Mouse (Mus musculus): ENCODE results near the gene Unc80. TPM values are rescaled to one million over a fixed set of nuclear protein-coding genes. Genes with fewer than 3 reads are reported as not detected.
A peak's percentile ranks its signal among the peaks of the same experiment; 100 is the strongest.

Gene Unc80
- polyA plus RNA-seq, 1 experiment from 2014 or later = 0.01 TPM

DNA sequence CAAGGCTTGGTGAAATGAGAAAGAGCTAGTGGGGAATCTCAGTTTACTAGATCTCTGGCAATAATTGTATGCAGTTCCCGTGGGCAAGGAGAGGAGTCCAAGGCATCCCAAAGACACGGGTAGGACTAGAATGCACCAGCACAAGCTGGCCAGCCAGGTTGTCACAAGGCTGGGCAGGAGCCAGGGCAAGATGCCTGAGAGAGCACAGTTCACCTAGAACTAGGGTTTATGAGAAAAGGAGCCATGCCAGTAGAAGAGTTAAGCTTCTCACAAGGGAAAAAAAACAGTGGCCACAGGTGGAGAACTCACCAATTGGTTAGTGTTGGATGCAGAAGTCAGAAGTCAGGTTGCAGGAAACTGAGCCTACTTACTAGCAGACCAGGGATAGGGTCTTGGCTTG, 18.7 kb upstream of the Unc80 start:
- H3K27ac ChIP-seq = no peak overlapping the region
- H3K4me2 ChIP-seq (ENCODE audit: low read length) = no peak overlapping the region
- H3K9me3 ChIP-seq (replicated peaks; ENCODE audit: low read length) = no peaks in the 10 kb centered on the region
- 67% methylated on average over 2 of the region's 2 CpGs for WGBS
- H3K9ac ChIP-seq (ENCODE audit: low read depth, low read length) = no peak overlapping the region
- H3K4me3 ChIP-seq (replicated peaks; ENCODE audit: low read depth, low read length) = no peak overlapping the region
- H3K27me3 ChIP-seq (ENCODE audit: insufficient read depth, low read length) = no peaks in the 10 kb centered on the region
- no peak for TF ChIP-seq CTCF (IDR thresholded peaks at IDR 0.05; ENCODE audit: low read depth)
- no peaks in the 10 kb centered on the region for H3K36me3 ChIP-seq (ENCODE audit: insufficient read depth, low read length)
- DNase-seq (ENCODE audit: low spot score) (no peak), ATAC-seq (replicated peaks; ENCODE audit: low FRiP score, low read depth) (no peak)
- H3K4me1 ChIP-seq (replicated peaks; ENCODE audit: insufficient read depth, low read length) = no peaks in the 10 kb centered on the region

DNA sequence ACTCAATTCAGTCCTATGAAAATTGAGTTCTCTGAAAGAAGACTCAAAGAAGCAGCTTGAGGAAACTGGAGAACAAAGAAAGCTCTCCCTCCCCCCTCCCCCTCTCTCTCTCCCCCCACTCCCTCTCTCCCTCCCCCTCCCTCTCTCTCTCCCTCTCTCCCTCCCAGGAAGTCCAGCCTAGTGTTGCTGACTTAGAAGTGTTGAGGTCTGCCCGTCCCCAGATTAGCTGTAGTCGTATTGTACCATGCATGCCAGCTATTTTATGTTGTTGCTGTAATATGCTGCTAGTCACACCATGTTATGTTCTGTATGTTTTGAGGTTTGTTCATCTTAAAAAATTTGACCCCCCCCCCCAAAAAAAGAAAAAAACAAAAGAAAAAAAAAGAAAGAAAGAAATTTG, 11.6 kb upstream of the Unc80 start:
- no peak for DNase-seq (ENCODE audit: low spot score)
- ATAC-seq (replicated peaks; ENCODE audit: low FRiP score, low read depth) = no peak
- Histone ChIP-seq H3K4me2 (ENCODE audit: low read length) (no peak overlapping the region), H3K9ac (ENCODE audit: low read depth, low read length) (no peak overlapping the region), H3K4me3 (replicated peaks; ENCODE audit: low read depth, low read length) (no peak overlapping the region), H3K4me1 (replicated peaks; ENCODE audit: insufficient read depth, low read length) (no peaks in the 10 kb centered on the region), H3K9me3 (replicated peaks; ENCODE audit: low read length) (no peaks in the 10 kb centered on the region), H3K27ac (no peak overlapping the region), H3K36me3 (ENCODE audit: insufficient read depth, low read length) (no peaks in the 10 kb centered on the region), H3K27me3 (ENCODE audit: insufficient read depth, low read length) (no peaks in the 10 kb centered on the region)
- WGBS = 15% methylated on average over 2 of the region's 2 CpGs
- no peak for TF ChIP-seq CTCF (IDR thresholded peaks at IDR 0.05; ENCODE audit: low read depth)

DNA sequence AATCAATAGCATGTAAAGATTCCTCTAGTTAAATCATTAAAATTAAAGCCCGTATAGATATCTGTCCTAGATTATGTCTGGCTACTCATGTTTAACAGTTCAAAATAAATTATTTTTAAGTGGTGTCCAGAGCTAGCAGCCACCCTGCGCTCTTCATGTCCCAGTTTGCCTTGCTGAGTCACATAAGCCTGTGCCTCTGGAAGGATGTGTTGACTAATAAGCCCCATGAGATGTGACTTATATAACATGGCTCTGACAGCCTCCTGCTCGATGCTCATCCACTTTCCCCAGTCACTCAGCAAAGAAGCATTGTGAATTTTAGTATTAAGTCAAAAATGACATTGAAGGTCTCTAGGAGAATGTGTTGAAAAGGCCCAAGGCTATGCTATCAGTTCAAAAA, 10.4 kb upstream of the Unc80 start:
- Histone ChIP-seq H3K4me2 (ENCODE audit: low read length) (no peak overlapping the region), H3K27ac (no peak overlapping the region), H3K9me3 (replicated peaks; ENCODE audit: low read length) (no peaks in the 10 kb centered on the region), H3K27me3 (ENCODE audit: insufficient read depth, low read length) (no peaks in the 10 kb centered on the region), H3K36me3 (ENCODE audit: insufficient read depth, low read length) (no peaks in the 10 kb centered on the region), H3K4me3 (replicated peaks; ENCODE audit: low read depth, low read length) (no peak overlapping the region), H3K9ac (ENCODE audit: low read depth, low read length) (no peak overlapping the region), H3K4me1 (replicated peaks; ENCODE audit: insufficient read depth, low read length) (no peaks in the 10 kb centered on the region)
- WGBS = 54% methylated on average over 3 of the region's 3 CpGs
- TF ChIP-seq CTCF (IDR thresholded peaks at IDR 0.05; ENCODE audit: low read depth) = no peak
- DNase-seq (ENCODE audit: low spot score) (no peak), ATAC-seq (replicated peaks; ENCODE audit: low FRiP score, low read depth) (no peak)

DNA sequence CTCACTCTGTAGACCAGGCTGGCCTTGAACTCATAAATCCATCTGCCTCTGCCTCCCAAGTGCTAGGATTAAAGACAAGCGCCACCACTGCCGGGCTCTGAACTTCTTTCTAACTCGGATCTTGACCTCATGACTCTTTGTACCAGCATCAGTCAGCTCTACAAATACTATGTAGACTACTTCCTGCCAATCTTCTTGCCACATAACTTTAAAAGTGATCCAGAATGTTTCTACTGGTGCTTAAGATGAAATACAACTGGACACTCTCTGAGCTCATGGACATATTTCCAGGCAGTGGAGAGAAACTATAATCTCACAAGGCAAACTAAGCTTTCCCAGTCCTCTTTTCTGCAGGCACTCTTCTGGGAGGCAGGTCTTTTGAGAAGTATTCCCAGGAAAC, 8.8 kb upstream of the Unc80 start:
- Histone ChIP-seq H3K4me3 (replicated peaks; ENCODE audit: low read depth, low read length) (no peak overlapping the region), H3K4me1 (replicated peaks; ENCODE audit: insufficient read depth, low read length) (no peaks in the 10 kb centered on the region), H3K9me3 (replicated peaks; ENCODE audit: low read length) (no peaks in the 10 kb centered on the region), H3K9ac (ENCODE audit: low read depth, low read length) (no peak overlapping the region), H3K36me3 (ENCODE audit: insufficient read depth, low read length) (no peaks in the 10 kb centered on the region), H3K4me2 (ENCODE audit: low read length) (no peak overlapping the region), H3K27ac (no peak overlapping the region), H3K27me3 (ENCODE audit: insufficient read depth, low read length) (no peaks in the 10 kb centered on the region)
- 52% methylated on average over 3 of the region's 3 CpGs for WGBS
- ATAC-seq (replicated peaks; ENCODE audit: low FRiP score, low read depth) (no peak), DNase-seq (ENCODE audit: low spot score) (no peak)
- TF ChIP-seq CTCF (IDR thresholded peaks at IDR 0.05; ENCODE audit: low read depth) = no peak

DNA sequence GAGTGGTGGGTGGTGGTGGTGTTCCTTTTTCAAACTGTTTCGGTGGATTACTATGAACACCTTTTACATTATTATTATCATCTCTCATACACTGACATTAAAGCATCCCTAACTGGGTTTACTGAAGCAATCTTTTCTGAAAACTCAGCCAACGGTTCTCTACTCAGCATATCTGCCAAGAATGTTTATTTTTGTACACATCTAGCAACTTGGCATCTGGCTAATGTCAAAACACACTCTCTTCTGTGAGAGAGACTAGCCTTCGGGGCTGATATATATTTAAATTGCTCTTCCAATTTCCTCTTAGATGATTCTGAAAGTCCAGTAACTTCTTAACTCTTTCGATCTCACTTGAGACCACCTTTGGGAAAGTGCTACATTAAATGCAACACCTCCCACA, 7.3 kb upstream of the Unc80 start:
- Histone ChIP-seq H3K4me1 (replicated peaks; ENCODE audit: insufficient read depth, low read length) (no peaks in the 10 kb centered on the region), H3K9me3 (replicated peaks; ENCODE audit: low read length) (no peaks in the 10 kb centered on the region), H3K36me3 (ENCODE audit: insufficient read depth, low read length) (no peaks in the 10 kb centered on the region), H3K27ac (no peak overlapping the region), H3K4me2 (ENCODE audit: low read length) (no peak overlapping the region), H3K9ac (ENCODE audit: low read depth, low read length) (no peak overlapping the region), H3K27me3 (ENCODE audit: insufficient read depth, low read length) (no peaks in the 10 kb centered on the region), H3K4me3 (replicated peaks; ENCODE audit: low read depth, low read length) (no peak overlapping the region)
- ATAC-seq (replicated peaks; ENCODE audit: low FRiP score, low read depth) (no peak), DNase-seq (ENCODE audit: low spot score) (no peak)
- TF ChIP-seq CTCF (IDR thresholded peaks at IDR 0.05; ENCODE audit: low read depth) = no peak
- WGBS = 77% methylated on average over 4 of the region's 4 CpGs

DNA sequence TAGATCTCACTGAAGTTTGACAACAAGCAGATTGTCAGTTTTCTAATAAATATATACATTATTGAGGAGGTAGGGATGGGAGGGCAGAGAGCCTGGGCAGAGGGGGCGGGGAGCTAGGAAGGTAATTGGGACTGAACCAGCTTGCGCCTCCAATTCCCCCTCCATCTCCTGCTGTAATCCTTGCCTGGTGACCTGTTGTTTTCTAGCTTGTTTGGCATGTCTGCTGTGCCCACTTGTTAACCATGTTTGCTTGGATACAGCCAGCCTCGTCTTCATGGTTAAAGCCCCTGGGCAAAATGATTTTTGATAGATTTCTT, 495 bp downstream of the Unc80 start:
- Histone ChIP-seq H3K4me2 (ENCODE audit: low read length) (peak overlapping the region; percentile 64), H3K9ac (ENCODE audit: low read depth, low read length) (no peak overlapping the region), H3K27ac (no peak overlapping the region), H3K9me3 (replicated peaks; ENCODE audit: low read length) (no peaks in the 10 kb centered on the region), H3K36me3 (ENCODE audit: insufficient read depth, low read length) (no peaks in the 10 kb centered on the region), H3K4me3 (replicated peaks; ENCODE audit: low read depth, low read length) (peak overlapping the region; percentile 36), H3K27me3 (ENCODE audit: insufficient read depth, low read length) (no peaks in the 10 kb centered on the region), H3K4me1 (replicated peaks; ENCODE audit: insufficient read depth, low read length) (0 out of 2 replicates have a peak, but pooled peaks cover 6% of the 10 kb centered on the region)
- 13% methylated on average over 3 of the region's 3 CpGs for WGBS
- no peak for TF ChIP-seq CTCF (IDR thresholded peaks at IDR 0.05; ENCODE audit: low read depth)
- ATAC-seq (replicated peaks; ENCODE audit: low FRiP score, low read depth) (no peak), DNase-seq (ENCODE audit: low spot score) (no peak)

DNA sequence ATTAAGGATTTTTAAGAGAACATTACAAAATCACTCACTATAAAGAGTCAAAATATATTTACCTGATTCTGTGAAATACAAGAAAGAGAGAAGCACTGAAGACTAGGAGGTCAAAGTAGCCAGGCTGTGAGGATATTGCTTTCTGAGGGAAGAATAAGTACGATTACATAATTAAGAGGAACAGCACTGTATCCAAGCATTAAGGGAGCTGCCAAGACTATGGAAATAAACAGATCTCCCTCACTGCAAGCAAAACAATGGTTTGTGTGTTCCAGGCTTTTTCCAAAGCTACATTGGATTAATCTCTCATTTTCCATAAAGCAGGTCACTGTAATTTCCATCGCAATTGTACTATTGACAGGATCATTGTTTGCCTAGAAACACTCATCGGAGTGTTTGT, 14.6 kb downstream of the Unc80 start:
- Histone ChIP-seq H3K4me1 (replicated peaks; ENCODE audit: insufficient read depth, low read length) (no peaks in the 10 kb centered on the region), H3K27me3 (ENCODE audit: insufficient read depth, low read length) (no peaks in the 10 kb centered on the region), H3K9me3 (replicated peaks; ENCODE audit: low read length) (no peaks in the 10 kb centered on the region), H3K9ac (ENCODE audit: low read depth, low read length) (no peak overlapping the region), H3K27ac (no peak overlapping the region), H3K4me2 (ENCODE audit: low read length) (no peak overlapping the region), H3K4me3 (replicated peaks; ENCODE audit: low read depth, low read length) (no peak overlapping the region), H3K36me3 (ENCODE audit: insufficient read depth, low read length) (no peaks in the 10 kb centered on the region)
- no peak for TF ChIP-seq CTCF (IDR thresholded peaks at IDR 0.05; ENCODE audit: low read depth)
- ATAC-seq (replicated peaks; ENCODE audit: low FRiP score, low read depth) = no peak
- DNase-seq (ENCODE audit: low spot score) = no peak
- 88% methylated on average over 3 of the region's 3 CpGs for WGBS

Data from kidney, postnatal 0 days (tissue).